Mouse (Mus musculus) mouse embryonic stem cell (cell line): ENCODE results near the gene Ptpn5.

Experiments
- in situ Hi-C, 2 experiments: fragments of 300-500 bp; cut with MboI; formaldehyde crosslinking; loops; 1 replicate in 1 of 2; 3 replicates in 1 of 2; pipeline ENCODE4 v1.14.3; 2019 to 2020; ENCODE audit warnings: low sequenced_read_pairs in 2 of 2, low pct_unique_long_range_greater_than_20kb in 1 of 2, mixed read lengths in 1 of 2; ENCODE audit not compliant: unreplicated experiment in 1 of 2

Gene Ptpn5

DNA sequence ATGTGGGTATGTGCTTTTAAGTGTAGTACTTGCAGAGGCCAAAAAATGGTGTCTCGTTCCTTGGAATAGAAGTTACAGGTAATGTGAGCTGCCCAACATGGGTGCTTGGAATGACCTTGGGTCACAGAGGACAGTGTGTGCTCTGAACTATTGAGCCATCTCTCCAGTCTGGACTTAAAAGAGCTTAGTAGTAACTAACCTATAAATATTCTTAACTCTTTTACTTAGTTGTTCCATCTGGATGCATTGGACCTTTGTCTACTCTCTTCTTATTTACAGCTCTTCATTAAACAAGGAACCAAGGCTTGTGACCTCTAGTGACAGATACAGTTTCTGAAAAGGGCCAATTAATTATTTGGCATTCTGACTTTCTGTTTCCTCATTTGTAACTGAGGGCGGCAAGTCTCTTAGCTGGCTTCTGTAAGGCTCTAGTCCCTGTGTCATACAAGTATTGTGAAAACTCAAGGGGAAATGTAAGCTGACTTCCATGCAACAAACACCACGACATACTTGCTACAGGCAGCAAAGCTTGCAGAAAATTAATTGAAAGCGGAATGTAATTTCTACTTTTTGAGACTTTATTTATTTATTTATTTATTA is 98.6 kb downstream of the Ptpn5 start:
- in situ Hi-C loops, result no loop called here

- in situ Hi-C loops, result no loop called here
Measured at GRCm38 (mm10) chr7:47031371-47031770, 102.1 kb downstream of the Ptpn5 start.

DNA sequence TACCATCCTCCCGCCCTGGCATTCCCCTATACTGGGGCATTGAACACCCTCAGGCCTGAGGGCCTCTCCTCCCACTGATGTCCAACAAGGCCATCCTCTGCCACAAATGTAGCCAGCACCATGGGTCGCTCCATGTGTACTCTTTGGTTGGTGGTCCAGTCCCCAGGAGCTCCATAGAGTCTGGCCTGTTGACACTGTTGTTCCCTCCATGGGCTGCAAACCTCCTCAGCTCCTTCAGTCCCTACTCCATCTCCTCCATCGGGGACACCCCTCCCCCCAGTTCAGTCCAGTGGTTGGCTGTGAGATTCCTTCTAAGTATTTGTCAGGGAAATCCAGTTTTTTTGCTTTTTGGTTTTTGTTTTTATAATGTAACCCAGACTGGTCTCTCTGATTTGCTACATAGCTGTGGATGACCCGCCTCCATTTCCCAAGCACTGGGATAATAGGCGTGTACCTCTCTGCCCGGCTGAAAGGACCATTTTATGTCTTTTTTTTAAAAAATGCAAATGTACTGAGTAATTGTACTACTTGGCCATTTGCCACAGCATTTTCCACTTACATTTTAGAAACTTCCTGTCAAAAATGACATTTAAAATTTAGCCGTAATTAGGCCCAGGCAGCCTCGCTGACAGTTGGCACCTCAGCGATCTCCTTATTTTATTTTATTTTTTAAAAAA is 102.8 kb downstream of the Ptpn5 start:
- in situ Hi-C loops, result no loop called here
